Comparison of ENCODE assay signal across 11 mouse cellular contexts in genomic region chr4:128618246-128618911, GRCm38 (mm10). TPM values are rescaled to one million over a fixed set of nuclear protein-coding genes. Genes with fewer than 3 reads are reported as not detected.
A peak's percentile ranks its signal among the peaks of the same experiment; 100 is the strongest.
DNase-seq lines count a peak whose midpoint lies in the region; ATAC-seq and TF ChIP-seq lines count a peak whose summit lies in the region.
"Had no signal": no experiment of that assay in that cellular context is flagged by ENCODE, and none has a peak within 500 bp of the region (broad histone marks: within the 10 kb centered on the region; RNA-seq: fewer than 3 reads in every experiment).

Gene Tlr12 (minus strand): TSS chr4:128618619.

- no peak for DNase-seq in hindbrain, postnatal 0 days (ENCODE audit: low spot score)
- peak; percentile 67 for DNase-seq in kidney, postnatal 10 days
- DNase-seq in frontal cortex, postnatal 36 days (ENCODE audit: low spot score in 2 of 2), result no peak
- no peak for DNase-seq in cerebellum, postnatal 36 days
- DNase-seq: cerebellum, adult 11 months; heart, adult 11 months; midbrain, embryonic 14.5 days had no signal

- H3K4me2 ChIP-seq in hindbrain, postnatal 0 days (ENCODE audit: low read depth, low read length), result peak within 1 kb of the TSS; percentile 5; the same call in 1 of the 2 replicates
- H3K4me2 ChIP-seq in hindbrain, embryonic 12.5 days (replicated peaks), result no peak within 1 kb of the TSS

- no peak within 1 kb of the TSS for H3K27ac ChIP-seq in hindbrain, postnatal 0 days
- no peak within 1 kb of the TSS for H3K27ac ChIP-seq in hindbrain, embryonic 12.5 days

- H3K9me3 ChIP-seq in hindbrain, postnatal 0 days (ENCODE audit: low read length), result no peaks in the 10 kb centered on the region
- no peaks in the 10 kb centered on the region for H3K9me3 ChIP-seq in hindbrain, embryonic 12.5 days (replicated peaks)

- no peak within 1 kb of the TSS for H3K4me3 ChIP-seq in hindbrain, postnatal 0 days (ENCODE audit: low read length)
- no peak within 1 kb of the TSS for H3K4me3 ChIP-seq in hindbrain, embryonic 12.5 days

- TF ChIP-seq CTCF in hindbrain, postnatal 0 days (IDR thresholded peaks at IDR 0.05; ENCODE audit: low read depth), result no peak

- ATAC-seq in hindbrain, postnatal 0 days, result no peak
- ATAC-seq in hindbrain, embryonic 12.5 days (ENCODE audit: low FRiP score), result no peak
- ATAC-seq in activated CD4-positive, CD25-positive, alpha-beta regulatory T cell, adult 4 months, result peak; percentile 55
- 0 out of 2 replicates have a peak, but pooled peaks have one; percentile 20 for ATAC-seq in neutrophil, adult 5-6 weeks (ENCODE audit: extremely low read depth, insufficient number of reproducible peaks, low FRiP score, poor library complexity, severe bottlenecking)
- ATAC-seq in erythroid progenitor cell, adult 5-6 weeks (replicated peaks; ENCODE audit: low FRiP score, poor library complexity, severe bottlenecking), result no peak

- WGBS in hindbrain, postnatal 0 days, result 72% methylated on average over 15 of the region's 15 CpGs
- 72% methylated on average over 15 of the region's 15 CpGs for WGBS in hindbrain, embryonic 12.5 days

- H3K4me1 ChIP-seq in hindbrain, postnatal 0 days (ENCODE audit: insufficient read depth, low read length), result no peaks in the 10 kb centered on the region
- H3K4me1 ChIP-seq in hindbrain, embryonic 12.5 days, result peaks cover 4% of the 10 kb centered on the region; the same call in 1 of the 2 replicates

- H3K27me3 ChIP-seq in hindbrain, postnatal 0 days (ENCODE audit: insufficient read depth, low read length), result no peaks in the 10 kb centered on the region
- H3K27me3 ChIP-seq in hindbrain, embryonic 12.5 days, result 0 out of 2 replicates have a peak, but pooled peaks cover 2% of the 10 kb centered on the region

- H3K9ac ChIP-seq in hindbrain, postnatal 0 days (replicated peaks; ENCODE audit: low read length), result no peak within 1 kb of the TSS
- no peak within 1 kb of the TSS for H3K9ac ChIP-seq in hindbrain, embryonic 12.5 days

- no peaks in the 10 kb centered on the region for H3K36me3 ChIP-seq in hindbrain, postnatal 0 days (ENCODE audit: insufficient read depth, low read length)
- no peaks in the 10 kb centered on the region for H3K36me3 ChIP-seq in hindbrain, embryonic 12.5 days

RNA-seq across cellular contexts. Expression of gene Tlr12, which starts in this region (rescaled TPM):
- total RNA-seq in hindbrain, postnatal 0 days (2014; rRNA removed), result 1.0 and 1.2 TPM in 2 replicates
- 0.89 and 1.4 TPM in 2 replicates for polyA plus RNA-seq in hindbrain, postnatal 0 days (2015; fragmentation: Nextera tagmentation; extraction: Ambion mirVana)
- 0.93 and 1.5 TPM in 2 replicates for polyA plus RNA-seq in hindbrain, embryonic 12.5 days (2016; fragmentation: Nextera tagmentation; extraction: Ambion mirVana)
- 1 to 10 TPM in 1 of 2 experiments, under 1 TPM in 1; 0.45 to 1.3 TPM for polyA plus RNA-seq in activated CD4-positive, CD25-positive, alpha-beta regulatory T cell, adult 4 months (2017; shearing (Covaris generic))
- total RNA-seq in neutrophil, adult 5-6 weeks (2017), result 0.93 and 2.0 TPM in 2 replicates
- not detected in 2 replicates for total RNA-seq in erythroid progenitor cell, adult 5-6 weeks (2015; ENCODE audit: low replicate concordance)
- total RNA-seq in erythroid progenitor cell, adult 5-6 weeks (2017; ENCODE audit: low replicate concordance), result 1.7 TPM in 1 of 2 replicates, not detected in the other

Comparison
In these comparisons a context has a peak if more than half of its experiments do, and no peak if none do; other contexts are left out.
1. ATAC-seq: peak in activated CD4-positive, CD25-positive, alpha-beta regulatory T cell, adult 4 months (single experiment) and neutrophil, adult 5-6 weeks (single experiment); none in hindbrain, postnatal 0 days (single experiment), hindbrain, embryonic 12.5 days (single experiment) and erythroid progenitor cell, adult 5-6 weeks (single experiment).